ENCODE assay signal across 21 mouse cellular contexts in genomic region chr12:70108104-70108503, GRCm38 (mm10). TPM values are rescaled to one million over a fixed set of nuclear protein-coding genes. Genes with fewer than 3 reads are reported as not detected.
DNase-seq lines count a peak whose midpoint lies in the region; ATAC-seq and TF ChIP-seq lines count a peak whose summit lies in the region.
"Had no signal": no experiment of that assay in that cellular context is flagged by ENCODE, and none has a peak within 500 bp of the region (broad histone marks: within the 10 kb centered on the region; RNA-seq: fewer than 3 reads in every experiment).

No protein-coding gene starts in this region.

- no peak for TF ChIP-seq CTCF in layer of hippocampus, adult 2 months (conservative IDR thresholded peaks at IDR 0.05)

- H3K4me2 ChIP-seq in hindbrain, embryonic 12.5 days (replicated peaks) = no peak overlapping the region
- H3K4me2 ChIP-seq in midbrain, embryonic 14.5 days (ENCODE audit: low read length) = peak overlapping the region; percentile 29; the same call in 1 of the 2 replicates

- peak; percentile 44 for ATAC-seq in hindbrain, embryonic 12.5 days (ENCODE audit: low FRiP score)
- ATAC-seq in midbrain, embryonic 14.5 days (ENCODE audit: low FRiP score, low TSS enrichment) = no peak

- H3K4me3 ChIP-seq in layer of hippocampus, adult 2 months = no peak overlapping the region; the same call in none of the 2 replicates
- no peak overlapping the region for H3K4me3 ChIP-seq in hindbrain, embryonic 12.5 days
- H3K4me3 ChIP-seq in midbrain, embryonic 14.5 days (replicated peaks; ENCODE audit: low read depth, low read length) = no peak overlapping the region
- H3K4me3 ChIP-seq: erythroblast, embryonic 14.5 days; gastrocnemius, adult 2 months had no signal

- peak overlapping the region; percentile 23; the same call in 1 of the 2 replicates for H3K27ac ChIP-seq in layer of hippocampus, adult 2 months
- peak overlapping the region; percentile 66 for H3K27ac ChIP-seq in hindbrain, embryonic 12.5 days
- 0 out of 2 replicates have a peak overlapping the region, but pooled peaks have one; percentile 28 for H3K27ac ChIP-seq in midbrain, embryonic 14.5 days (replicated peaks; ENCODE audit: low read depth, low read length)
- H3K27ac ChIP-seq: gastrocnemius, adult 2 months had no signal

- no peaks in the 10 kb centered on the region for H3K36me3 ChIP-seq in hindbrain, embryonic 12.5 days
- no peaks in the 10 kb centered on the region for H3K36me3 ChIP-seq in midbrain, embryonic 14.5 days (ENCODE audit: control insufficient read depth, insufficient read depth, low read length)

- H3K27me3 ChIP-seq in hindbrain, embryonic 12.5 days = no peaks in the 10 kb centered on the region
- H3K27me3 ChIP-seq in midbrain, embryonic 14.5 days (ENCODE audit: control insufficient read depth, insufficient read depth, low read length) = 0 out of 2 replicates have a peak, but pooled peaks cover 3% of the 10 kb centered on the region

- DNase-seq in layer of hippocampus, adult 2 months (ENCODE audit: low spot score in 2 of 2) = no peak
- DNase-seq in layer of hippocampus, postnatal 14 days (ENCODE audit: low spot score in 2 of 2) = no peak
- peak; percentile 51 for DNase-seq in embryo, embryonic 10.5 days (ENCODE audit: low spot score)
- peak; percentile 44 for DNase-seq in midbrain, embryonic 14.5 days
- DNase-seq in spleen, postnatal 14 days (ENCODE audit: low spot score in 2 of 2) = no peak
- DNase-seq in natural killer cell, adult 2 months (ENCODE audit: low spot score in 2 of 2) = no peak
- no peak for DNase-seq in ovary, adult 18-20 months (ENCODE audit: low spot score)
- DNase-seq: adrenal gland, postnatal 36 days; B cell, adult 2 months; gastrocnemius, adult 2 months; kidney, adult 9 months; thymus, adult 2 months had no signal

- no peaks in the 10 kb centered on the region for H3K9me3 ChIP-seq in hindbrain, embryonic 12.5 days (replicated peaks)
- H3K9me3 ChIP-seq in midbrain, embryonic 14.5 days (ENCODE audit: control insufficient read depth, low read length) = no peaks in the 10 kb centered on the region

- no peak overlapping the region for H3K9ac ChIP-seq in hindbrain, embryonic 12.5 days
- H3K9ac ChIP-seq in midbrain, embryonic 14.5 days (replicated peaks; ENCODE audit: low read length) = no peak overlapping the region

- H3K4me1 ChIP-seq in hindbrain, embryonic 12.5 days = peaks cover 63% of the 10 kb centered on the region
- H3K4me1 ChIP-seq in midbrain, embryonic 14.5 days (ENCODE audit: control insufficient read depth, insufficient read depth, low read length) = peaks cover 59% of the 10 kb centered on the region

- WGBS in hindbrain, embryonic 12.5 days = 9% methylated on average over 2 of the region's 2 CpGs
- 8% methylated on average over 2 of the region's 2 CpGs for WGBS in midbrain, embryonic 14.5 days

RNA-seq across cellular contexts. Expression of gene Nin, which starts 5.4 kb away (rescaled TPM):
- total RNA-seq in layer of hippocampus, adult 2 months (2021) = 10 to 100 TPM; 61.9 to 79.5 TPM
- 10 to 100 TPM; 55.1 to 55.9 TPM for total RNA-seq in layer of hippocampus, postnatal 14 days (2021)
- polyA plus RNA-seq in hindbrain, embryonic 12.5 days (2016; fragmentation: Nextera tagmentation; extraction: Ambion mirVana) = 15.7 and 17.0 TPM in 2 replicates
- 15.3 and 17.1 TPM in 2 replicates for polyA plus RNA-seq in midbrain, embryonic 14.5 days (2014; fragmentation: Nextera tagmentation; extraction: Ambion mirVana)

RNA-seq across cellular contexts. Expression of gene Abhd12b, which starts 45.8 kb away (rescaled TPM):
- not detected for total RNA-seq in layer of hippocampus, adult 2 months (2021)
- total RNA-seq in layer of hippocampus, postnatal 14 days (2021) = not detected
- not detected in 2 replicates for polyA plus RNA-seq in hindbrain, embryonic 12.5 days (2016; fragmentation: Nextera tagmentation; extraction: Ambion mirVana)
- 0.39 and 0.47 TPM in 2 replicates for polyA plus RNA-seq in midbrain, embryonic 14.5 days (2014; fragmentation: Nextera tagmentation; extraction: Ambion mirVana)
- total RNA-seq: adrenal gland, postnatal 36 days; ES-E14; gastrocnemius, adult 2 months; heart, adult 8-10 months; heart, postnatal 25 days; layer of hippocampus, adult 18-20 months; left cerebral cortex, postnatal 25 days; megakaryocyte, adult 5-6 weeks had no signal
- polyA plus RNA-seq: erythroblast, embryonic 14.5 days; liver, embryonic 16.5 days had no signal

Comparison
In these comparisons a context has a peak if more than half of its experiments do, and no peak if none do; other contexts are left out.
1. DNase-seq: peak in embryo, embryonic 10.5 days (single experiment) and midbrain, embryonic 14.5 days (single experiment); none in layer of hippocampus, adult 2 months (0 of 2), layer of hippocampus, postnatal 14 days (0 of 2), spleen, postnatal 14 days (0 of 2), natural killer cell, adult 2 months (0 of 2) and ovary, adult 18-20 months (single experiment).
2. Peak in every context shown above with its lines, with median percentiles within 50 percentile points of each other: H3K27ac ChIP-seq.